Mouse (Mus musculus): Measurements from ENCODE around the gene Slc4a7. TPM values are rescaled to one million over a fixed set of nuclear protein-coding genes. Genes with fewer than 3 reads are reported as not detected.
A peak's percentile ranks its signal among the peaks of the same experiment; 100 is the strongest.

Slc4a7 gene
- total RNA-seq (2021): 1 to 10 TPM; 7.6 to 9.6 TPM
- long read RNA-seq, experiment 1, partial matches to known transcripts: 0 of 2 reads
- long read RNA-seq, experiment 1, other reads (novel, unspliced or antisense): 2 of 2 reads
- long read RNA-seq, experiment 2, partial matches to known transcripts: 0 of 3 reads
- long read RNA-seq, experiment 2, other reads (novel, unspliced or antisense): 3 of 3 reads

- no peak for DNase-seq (ENCODE audit: low spot score)
Measured at GRCm38 (mm10) chr14:14701710-14702329, at the start of gene Slc4a7. Gene Slc4a7 (plus strand): TSS chr14:14702279.

DNA sequence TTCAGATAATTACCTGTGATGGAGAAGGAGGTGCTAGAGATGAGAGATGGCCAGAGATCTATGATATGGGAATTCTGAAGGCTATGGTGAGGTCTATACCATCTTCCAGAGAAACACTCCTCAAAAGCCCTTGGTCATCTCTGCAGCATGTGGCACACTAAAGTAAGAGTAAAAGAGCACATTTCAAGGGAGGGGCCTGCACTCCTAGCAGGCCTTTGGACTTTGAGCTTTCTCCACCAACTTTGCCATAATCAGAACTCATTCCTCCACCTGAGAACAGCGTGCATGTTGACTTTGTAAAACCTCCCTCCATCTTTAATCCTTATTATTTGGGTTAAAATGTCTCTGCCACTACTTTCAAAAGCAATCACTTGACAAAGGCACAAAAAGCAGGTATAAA lies 31.5 kb upstream of the Slc4a7 start:
- no peak for DNase-seq (ENCODE audit: low spot score)

GRCm38 (mm10) chr14:14681611-14682010 lies 20.5 kb upstream of the Slc4a7 start:
- no peak for DNase-seq (ENCODE audit: low spot score)

- no peak for DNase-seq (ENCODE audit: low spot score)
Measured at GRCm38 (mm10) chr14:14684771-14685170, 17.3 kb upstream of the Slc4a7 start.

DNA sequence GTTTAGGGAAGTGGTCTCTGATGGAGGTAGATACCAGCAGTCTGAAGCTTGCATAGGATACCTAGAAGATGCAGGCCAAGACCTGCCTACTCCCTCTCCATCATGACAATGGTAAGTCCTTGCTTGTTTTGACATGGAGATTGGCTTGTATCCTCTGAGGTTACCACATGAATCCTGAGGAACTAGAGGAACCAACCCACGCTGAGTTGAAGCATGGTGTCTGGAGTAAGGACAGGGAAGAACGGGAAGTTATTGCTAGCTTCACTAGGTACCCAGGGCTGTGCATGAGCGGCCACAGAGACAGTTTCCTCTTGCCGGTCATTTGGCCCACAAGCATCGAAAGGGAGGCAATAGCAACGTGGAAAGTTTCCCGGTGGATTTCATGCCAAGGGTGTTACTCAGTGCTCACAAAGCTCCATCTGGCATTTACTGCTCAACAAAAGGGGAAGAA lies 16.0 kb upstream of the Slc4a7 start:
- peak; percentile 3 for DNase-seq (ENCODE audit: low spot score)

- no peak for DNase-seq (ENCODE audit: low spot score)
Measured at GRCm38 (mm10) chr14:14687258-14687890, 14.7 kb upstream of the Slc4a7 start.

GRCm38 (mm10) chr14:14702399-14703345 lies 593 bp downstream of the Slc4a7 start:
- peak; percentile 95 for DNase-seq (ENCODE audit: low spot score)

- peak; percentile 32 for DNase-seq (ENCODE audit: low spot score)
Measured at GRCm38 (mm10) chr14:14703346-14703871, 1.3 kb downstream of the Slc4a7 start.

DNA sequence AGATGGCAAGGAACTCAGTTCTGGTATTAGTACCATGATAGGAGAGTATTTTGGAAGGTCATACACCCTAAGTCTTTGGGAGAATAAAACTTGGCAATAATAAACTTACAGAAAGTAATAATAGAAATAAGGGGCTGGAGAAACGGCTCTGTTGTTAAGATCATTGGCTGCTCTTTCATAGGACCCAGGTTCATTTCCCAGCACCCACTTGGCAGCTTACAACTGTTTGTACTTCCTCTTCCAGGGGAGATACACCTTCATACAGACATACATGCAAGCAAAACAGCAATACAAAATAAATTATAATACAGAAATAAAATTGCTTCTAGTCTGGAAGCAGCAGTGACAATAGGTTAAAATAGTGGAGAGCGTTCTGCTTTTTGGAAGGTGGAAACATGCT lies 2.6 kb downstream of the Slc4a7 start:
- no peak for DNase-seq (ENCODE audit: low spot score)

DNA sequence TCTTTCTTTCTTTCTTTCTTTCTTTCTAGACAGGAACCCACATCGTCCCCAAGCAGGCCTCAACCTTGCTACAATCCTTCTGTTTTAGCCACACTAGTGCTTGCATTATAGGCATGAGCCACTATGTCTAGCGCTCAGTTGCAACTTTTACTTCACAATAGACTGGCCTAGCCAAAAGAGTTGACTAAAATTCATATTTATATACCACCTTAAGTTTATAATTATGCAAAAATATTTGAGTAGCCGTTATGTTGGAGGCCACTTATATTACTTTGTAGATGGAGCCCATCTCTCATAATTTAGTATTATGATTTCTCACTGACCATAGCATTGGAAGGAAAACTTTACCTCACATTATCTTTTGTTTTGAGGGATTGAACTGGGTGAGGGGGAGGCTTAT lies 3.0 kb downstream of the Slc4a7 start:
- no peak for DNase-seq (ENCODE audit: low spot score)

DNA sequence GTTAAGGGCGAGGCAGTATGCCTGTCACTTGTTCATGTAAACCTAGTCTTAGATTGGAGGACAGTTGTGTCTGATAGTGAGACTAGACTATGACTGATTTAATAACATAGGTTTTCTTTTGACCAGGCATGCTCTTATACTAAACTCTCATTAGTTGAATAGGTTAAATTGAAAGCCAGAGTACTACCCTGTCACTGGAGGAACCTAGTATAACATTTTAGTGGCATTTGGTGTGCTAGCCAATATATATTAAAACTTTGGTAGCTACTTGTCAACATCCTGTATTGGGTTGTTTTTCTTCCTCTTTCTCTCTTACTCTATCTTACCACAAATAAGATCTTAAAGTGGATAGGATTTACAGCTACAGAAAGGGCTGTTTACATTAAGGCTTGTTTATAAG lies 4.3 kb downstream of the Slc4a7 start:
- no peak for DNase-seq (ENCODE audit: low spot score)

- DNase-seq (ENCODE audit: low spot score): no peak
Measured at GRCm38 (mm10) chr14:14707061-14707460, 5.0 kb downstream of the Slc4a7 start.

- no peak for DNase-seq (ENCODE audit: low spot score)
Measured at GRCm38 (mm10) chr14:14709021-14709420, 6.9 kb downstream of the Slc4a7 start.

- DNase-seq (ENCODE audit: low spot score): no peak
Measured at GRCm38 (mm10) chr14:14714130-14714529, 12.1 kb downstream of the Slc4a7 start.

DNA sequence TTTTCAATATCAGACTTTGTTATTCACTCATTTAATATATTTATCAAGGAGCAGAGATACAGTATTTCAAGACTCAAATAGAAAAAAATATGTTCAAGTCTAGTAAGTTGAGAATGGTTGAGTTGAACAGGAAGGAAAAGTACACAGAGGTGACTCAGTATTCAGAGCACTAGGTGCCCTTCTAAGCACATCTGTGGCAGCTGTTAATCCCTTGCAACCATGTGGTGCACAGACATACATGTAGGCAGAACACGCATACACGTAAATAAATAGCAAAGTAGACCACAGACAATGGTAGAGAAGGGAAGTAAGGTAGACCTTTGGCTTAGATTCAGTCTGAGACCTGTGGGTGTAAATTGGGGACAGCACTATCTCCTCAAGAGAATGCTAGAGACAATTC lies 13.7 kb downstream of the Slc4a7 start:
- DNase-seq (ENCODE audit: low spot score): no peak

DNA sequence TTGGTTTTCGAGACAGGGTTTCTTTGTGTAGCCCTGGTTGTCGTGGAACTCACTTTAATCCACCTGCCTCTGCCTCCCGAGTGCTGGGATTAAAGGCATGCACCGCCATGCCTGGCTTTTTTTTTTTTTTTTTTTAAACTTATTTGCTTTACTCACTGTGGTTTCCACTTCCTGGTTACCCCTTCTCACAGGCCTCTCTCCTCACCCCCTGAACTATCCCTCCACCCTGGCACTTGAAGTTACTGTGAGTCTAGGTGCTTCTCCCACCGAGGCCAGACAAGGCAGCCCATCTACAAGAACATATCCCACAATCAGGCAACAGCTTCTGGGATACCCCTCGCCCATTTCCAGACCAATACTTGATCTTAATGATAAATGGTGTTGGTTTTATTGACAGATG lies 14.8 kb downstream of the Slc4a7 start:
- DNase-seq (ENCODE audit: low spot score): no peak

- no peak for DNase-seq (ENCODE audit: low spot score)
Measured at GRCm38 (mm10) chr14:14718556-14718955, 16.5 kb downstream of the Slc4a7 start.

DNA sequence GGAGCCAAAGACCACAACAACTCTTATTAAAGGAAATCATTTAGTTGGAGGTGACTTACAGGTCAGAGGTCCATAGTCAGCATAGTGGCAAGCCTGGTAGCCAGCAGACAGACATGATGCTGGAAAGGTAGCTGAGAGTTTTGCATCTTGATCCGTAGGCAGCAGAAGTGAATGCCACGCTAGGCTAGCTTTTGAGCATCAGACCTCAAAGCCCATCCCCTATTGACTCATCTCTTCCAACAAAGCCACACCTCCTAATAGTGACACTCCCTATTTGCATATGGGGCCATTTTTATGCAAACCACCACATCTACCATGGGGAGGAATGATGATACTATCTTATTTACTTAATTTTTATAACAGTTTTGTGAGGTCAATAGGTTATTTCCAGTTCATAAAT lies 79.1 kb downstream of the Slc4a7 start:
- no peak for DNase-seq (ENCODE audit: low spot score)

GRCm38 (mm10) chr14:14784223-14784622 lies 82.1 kb downstream of the Slc4a7 start:
- no peak for DNase-seq (ENCODE audit: low spot score)

DNA sequence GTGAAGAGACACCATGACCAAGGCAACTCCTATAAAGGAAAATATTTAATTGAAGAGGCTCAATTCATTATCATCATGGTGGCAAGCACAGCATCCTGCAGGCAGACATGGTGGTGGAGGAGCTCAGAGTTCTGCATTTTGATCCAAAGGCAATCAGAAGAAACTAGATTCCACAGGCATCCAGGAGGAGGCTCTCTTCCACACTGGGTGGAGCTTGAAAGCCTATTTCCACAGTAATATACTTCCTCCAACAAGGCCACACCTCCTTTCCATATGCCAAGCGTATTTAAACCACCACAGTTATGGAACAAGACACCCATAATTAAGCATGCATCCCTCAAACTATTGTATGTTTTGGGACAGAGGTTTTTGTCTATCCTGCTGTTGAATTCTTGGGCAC lies 84.9 kb downstream of the Slc4a7 start:
- DNase-seq (ENCODE audit: low spot score): no peak

DNA sequence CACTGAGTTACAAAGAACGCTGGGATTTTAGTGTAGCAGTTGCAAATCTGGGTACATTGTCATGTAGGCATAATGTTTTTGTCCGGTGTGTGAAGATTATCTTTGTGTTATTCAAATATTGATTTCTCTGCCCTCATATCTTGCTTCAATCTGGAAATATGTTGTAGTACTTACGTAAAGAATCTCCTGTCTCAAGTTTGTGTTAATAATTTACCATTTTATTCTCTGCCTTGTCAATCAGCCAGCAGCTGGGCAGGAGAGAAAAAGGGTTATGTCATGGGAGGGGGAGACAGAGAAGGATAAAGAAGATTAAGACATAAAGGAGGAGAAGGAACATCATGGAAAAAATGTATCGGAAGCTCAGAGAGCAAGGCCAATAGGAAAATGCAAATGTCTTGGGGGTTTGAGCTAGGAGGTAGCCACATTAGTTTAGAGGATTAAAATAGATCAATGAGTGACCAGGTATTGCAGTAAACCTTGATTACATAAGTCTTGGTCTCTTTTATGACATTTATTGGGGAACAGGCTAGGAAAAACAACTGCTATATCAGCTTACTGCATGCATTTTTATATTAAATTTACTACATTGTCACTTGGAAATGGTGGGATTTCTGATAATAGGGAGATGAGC lies 87.9 kb downstream of the Slc4a7 start:
- DNase-seq (ENCODE audit: low spot score): no peak

Measured in gastrocnemius, adult 18-20 months (tissue).